Mouse (Mus musculus) heart, adult 2 months (tissue): ENCODE results near the gene Fbxl4. TPM values are rescaled to one million over a fixed set of nuclear protein-coding genes. Genes with fewer than 3 reads are reported as not detected.

Experiments used
- DNase-seq, 2 experiments: peaks; one replicate each; pipeline ENCODE4 v3.0.0; 2021
- H3K27ac ChIP-seq: fragments of 200-600 bp; 2 replicates; pipeline ENCODE4 v1.8.1; 2022
- H3K27me3 ChIP-seq: fragments of 200-500 bp; 2 replicates; pipeline ENCODE4 v1.6.1; 2012; ENCODE audit warnings: mild to moderate bottlenecking, low read length, inconsistent platforms, mixed read lengths; ENCODE audit not compliant: control insufficient read depth, insufficient read depth
- H3K36me3 ChIP-seq: fragments of 200-500 bp; 2 replicates; pipeline ENCODE4 v1.6.1; 2012; ENCODE audit warnings: low read length, inconsistent platforms; ENCODE audit not compliant: control insufficient read depth, insufficient read depth
- H3K4me1 ChIP-seq: fragments of 200-500 bp; 2 replicates; pipeline ENCODE4 v1.6.1; 2011; ENCODE audit warnings: low read length; ENCODE audit not compliant: control insufficient read depth, insufficient read depth
- H3K4me3 ChIP-seq: fragments of 200-600 bp; 2 replicates; pipeline ENCODE4 v1.8.1; 2022
- H3K79me2 ChIP-seq: fragments of 200-500 bp; replicated peaks from 2 replicates; pipeline ENCODE4 v1.6.1; 2012; ENCODE audit warnings: mild to moderate bottlenecking, inconsistent platforms, low read length, moderate library complexity, mixed read lengths; ENCODE audit not compliant: control insufficient read depth, insufficient read depth
- H3K9ac ChIP-seq: fragments of 200-500 bp; 2 replicates; pipeline ENCODE4 v1.6.1; 2012; ENCODE audit warnings: low read depth, mild to moderate bottlenecking, control low read depth, inconsistent platforms, low read length, mixed read lengths
- CTCF ChIP-seq: fragments of 200-600 bp; IDR thresholded peaks from 2 replicates; pipeline ENCODE4 v1.8.1; 2022; ENCODE audit warnings: antibody characterized with exemption, mild to moderate bottlenecking, moderate library complexity
- EP300 ChIP-seq: fragments of 200-500 bp; IDR thresholded peaks from 2 replicates; pipeline ENCODE4 v1.6.1; 2011; ENCODE audit warnings: low read depth, low read length, control low read depth; ENCODE audit not compliant: insufficient read depth
- POLR2A ChIP-seq: fragments of 200-500 bp; IDR thresholded peaks from 2 replicates; pipeline ENCODE4 v1.6.1; 2011; ENCODE audit warnings: mild to moderate bottlenecking, low read depth, low read length, control low read depth; ENCODE audit not compliant: insufficient read depth
- WGBS: fragments of 180-500 bp; shearing (Covaris S2); methylation state at CpG from one replicate; pipeline ENCODE4 v1.1.7; 2018; 5-methylcytosine and 5-hydroxymethylcytosine counted together
- intact Hi-C: fragments of 180-260 bp; cut with DNase I; formaldehyde crosslinking; loops from one replicate; pipeline ENCODE4 v1.15.1; 2025
- polyA plus RNA-seq: library from polyadenylated mRNA; depleted of rRNA; stranded (reverse); fragments of >200 nt; gene quantifications from 2 replicates; pipeline ENCODE4 v1.2.3, GENCODE M21; 2012
- total RNA-seq, 2 experiments: library from RNA; stranded (reverse); gene quantifications; 2 replicates each; pipeline ENCODE4 v1.2.3; 2021

The Fbxl4 gene
- total and polyA plus RNA-seq, 3 experiments = 9.5 to 10.6 (median 9.6) TPM

DNA sequence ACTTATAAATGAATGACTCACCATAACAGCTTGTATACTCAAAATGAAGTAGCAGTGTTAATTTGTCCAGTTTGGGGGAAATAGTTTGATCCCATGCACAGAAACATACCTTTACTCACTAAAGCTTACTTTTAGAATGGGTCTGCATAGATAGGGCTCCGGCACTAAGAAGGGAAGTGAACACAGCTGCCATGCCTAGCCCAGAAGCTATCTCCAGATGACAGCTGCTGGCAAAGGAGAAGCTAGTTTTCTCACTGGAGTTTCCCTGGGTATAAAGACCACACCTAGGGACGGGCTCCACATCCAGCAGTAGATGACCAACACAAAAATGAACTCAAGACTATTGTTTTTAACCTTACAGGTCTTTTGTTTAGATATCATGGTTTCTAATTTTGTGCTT is 38.1 kb downstream of the Fbxl4 start:
- 67% methylated on average over 2 of the region's 2 CpGs for WGBS
- Histone ChIP-seq H3K4me3 (no peak overlapping the region), H3K27me3 (no peaks in the 10 kb centered on the region), H3K36me3 (no peaks in the 10 kb centered on the region; the same call in 1 of the 2 replicates), H3K27ac (no peak overlapping the region), H3K9ac (no peak overlapping the region), H3K79me2 (no peaks in the 10 kb centered on the region), H3K4me1 (no peaks in the 10 kb centered on the region)
- TF ChIP-seq CTCF (no peak), EP300 (no peak), POLR2A (no peak)
- intact Hi-C loops = no loop called here
- no peak for DNase-seq

DNA sequence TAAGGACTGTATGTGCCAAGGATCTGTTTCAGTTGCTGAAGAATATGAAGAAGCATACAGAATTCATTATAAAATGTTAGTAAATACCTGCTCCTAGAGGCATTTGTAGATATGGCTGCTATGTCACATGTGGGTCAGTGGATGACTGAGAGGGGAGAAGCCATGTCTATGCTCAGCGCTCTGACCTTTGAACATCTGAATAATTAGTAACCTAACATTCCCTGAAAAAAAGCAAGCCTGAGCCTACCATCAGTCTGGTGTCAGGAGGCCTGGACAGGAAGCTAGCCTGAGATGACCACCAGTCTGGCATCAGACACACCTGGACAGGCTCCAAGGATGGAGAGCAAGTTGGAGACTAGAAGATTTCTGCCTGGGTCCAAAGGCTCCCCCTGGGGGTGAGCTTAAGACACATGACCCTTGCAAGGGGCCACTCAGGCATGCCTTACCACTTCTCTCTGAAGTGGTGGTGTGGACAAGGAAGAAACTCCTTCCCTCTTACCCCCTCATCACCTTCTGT is 39.2 kb downstream of the Fbxl4 start:
- Histone ChIP-seq H3K79me2 (no peaks in the 10 kb centered on the region), H3K9ac (no peak overlapping the region), H3K36me3 (no peaks in the 10 kb centered on the region; the same call in 1 of the 2 replicates), H3K4me3 (no peak overlapping the region), H3K27ac (no peak overlapping the region), H3K4me1 (no peaks in the 10 kb centered on the region), H3K27me3 (no peaks in the 10 kb centered on the region)
- DNase-seq = no peak
- intact Hi-C loops = no loop called here
- WGBS = 100% methylated on average over 1 of the region's 1 CpGs
- TF ChIP-seq EP300 = no peak
- TF ChIP-seq POLR2A = no peak
- TF ChIP-seq CTCF = no peak

DNA sequence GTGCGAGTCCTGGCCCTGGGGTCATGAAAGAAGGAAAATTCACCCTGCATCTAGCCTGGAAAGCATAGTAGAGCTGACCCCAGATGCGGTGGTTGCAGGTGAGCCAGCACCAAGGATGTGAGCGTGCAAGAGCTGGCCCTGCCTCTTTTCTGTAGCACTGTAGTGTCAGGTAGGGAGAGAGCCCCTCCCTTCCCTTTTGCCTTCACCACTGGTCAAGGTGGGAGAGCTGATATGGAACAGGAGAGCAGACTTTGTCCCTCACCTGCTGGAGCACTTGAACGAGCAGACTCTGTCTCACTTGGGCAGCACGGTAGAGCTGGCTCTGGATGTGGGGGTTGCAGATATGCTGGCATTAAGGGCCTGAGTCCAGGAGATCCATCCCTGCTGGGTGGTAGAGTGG is 39.7 kb downstream of the Fbxl4 start:
- intact Hi-C loops = no loop called here
- no peak for DNase-seq
- no peaks in the 10 kb centered on the region for H3K4me1 ChIP-seq
- H3K36me3 ChIP-seq = no peaks in the 10 kb centered on the region; the same call in 1 of the 2 replicates
- 97% methylated on average over 5 of the region's 5 CpGs for WGBS
- no peak overlapping the region for H3K27ac ChIP-seq
- H3K79me2 ChIP-seq = no peaks in the 10 kb centered on the region
- H3K27me3 ChIP-seq = no peaks in the 10 kb centered on the region
- H3K9ac ChIP-seq = no peak overlapping the region
- no peak overlapping the region for H3K4me3 ChIP-seq
- TF ChIP-seq CTCF (no peak), POLR2A (no peak), EP300 (no peak)

DNA sequence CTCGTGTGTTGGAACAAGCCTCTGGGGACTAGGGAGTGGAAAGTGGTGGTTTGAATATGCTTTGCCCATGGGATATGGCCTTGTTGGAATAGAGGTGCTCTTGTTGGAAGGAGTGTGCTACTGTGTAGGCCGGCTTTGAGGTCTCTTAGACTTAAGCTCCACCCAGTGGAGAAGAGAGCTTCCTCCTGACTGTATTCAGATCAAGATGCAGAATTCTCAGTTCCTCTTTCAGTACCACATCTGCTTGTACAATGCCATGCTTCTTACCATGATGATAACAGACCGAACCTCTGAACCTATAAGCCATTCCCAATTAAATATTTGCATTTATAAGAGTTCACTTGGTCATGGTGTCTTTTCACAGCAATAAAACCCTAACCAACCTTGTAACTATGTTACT is 44.7 kb downstream of the Fbxl4 start:
- WGBS = 88% methylated on average over 3 of the region's 3 CpGs
- TF ChIP-seq CTCF (peak; percentile 15; the same call in 1 of the 2 replicates), POLR2A (no peak), EP300 (no peak)
- H3K4me1 ChIP-seq = no peaks in the 10 kb centered on the region
- intact Hi-C loops = loop anchor here (5.0 kb wide), 1 partner anchor 45 kb away; the partner anchor contains the start of gene Fbxl4
- no peaks in the 10 kb centered on the region for H3K36me3 ChIP-seq
- no peaks in the 10 kb centered on the region for H3K27me3 ChIP-seq
- no peak overlapping the region for H3K4me3 ChIP-seq
- no peaks in the 10 kb centered on the region for H3K79me2 ChIP-seq
- no peak for DNase-seq
- H3K27ac ChIP-seq = no peak overlapping the region
- no peak overlapping the region for H3K9ac ChIP-seq

DNA sequence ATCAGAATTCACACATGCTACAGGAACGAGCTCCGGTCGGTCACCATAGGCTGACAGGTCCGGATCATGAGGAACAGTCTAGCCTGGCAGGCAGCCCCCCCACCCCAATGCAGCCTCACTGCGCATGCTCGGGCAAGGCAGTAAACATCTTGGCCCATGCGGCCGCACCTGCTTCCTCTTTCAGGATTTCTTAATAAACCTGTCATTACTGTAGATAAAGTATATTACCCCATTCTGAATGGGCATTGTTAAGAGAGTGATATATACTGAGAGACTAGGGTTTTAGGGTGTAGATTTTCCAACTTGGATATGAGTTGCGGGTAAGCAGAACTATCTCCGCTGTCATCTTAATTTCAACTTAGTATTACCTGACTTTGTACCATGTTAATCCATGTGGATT is 45.6 kb downstream of the Fbxl4 start:
- H3K9ac ChIP-seq = no peak overlapping the region
- H3K4me1 ChIP-seq = no peaks in the 10 kb centered on the region
- no peak for TF ChIP-seq EP300
- H3K4me3 ChIP-seq = no peak overlapping the region
- no peak for DNase-seq
- no peaks in the 10 kb centered on the region for H3K79me2 ChIP-seq
- intact Hi-C loops = loop anchor here (5.0 kb wide), 1 partner anchor 46 kb away; the partner anchor contains the start of gene Fbxl4
- H3K36me3 ChIP-seq = no peaks in the 10 kb centered on the region
- H3K27ac ChIP-seq = no peak overlapping the region
- no peaks in the 10 kb centered on the region for H3K27me3 ChIP-seq
- WGBS = 97% methylated on average over 10 of the region's 10 CpGs

DNA sequence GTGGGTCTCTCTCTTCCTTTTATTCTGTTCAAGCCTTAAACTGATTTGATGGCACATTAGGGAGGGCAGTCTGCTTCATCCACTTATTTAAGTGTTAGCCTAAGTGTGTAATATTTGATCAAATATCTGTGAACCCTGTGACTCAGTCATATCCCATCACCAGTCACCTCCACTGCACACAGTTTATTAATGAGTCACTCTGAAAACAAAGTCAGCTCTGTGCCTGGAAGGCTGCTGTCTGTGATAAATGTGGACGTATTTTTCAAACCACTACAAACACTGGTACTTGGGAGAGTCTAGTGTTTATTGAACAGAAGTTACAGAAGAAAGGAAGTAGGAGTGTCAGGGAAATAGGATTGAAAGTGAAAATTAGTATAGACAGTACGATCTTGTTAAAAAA is 63.3 kb downstream of the Fbxl4 start:
- no peak for DNase-seq
- TF ChIP-seq CTCF = no peak
- no peak for TF ChIP-seq POLR2A
- TF ChIP-seq EP300 = no peak
- WGBS = 42% methylated on average over 2 of the region's 2 CpGs

More for the DNA sequence above, 63.3 kb downstream of the Fbxl4 start:
- Histone ChIP-seq H3K4me3 (no peak overlapping the region), H3K27ac (no peak overlapping the region), H3K4me1 (no peaks in the 10 kb centered on the region), H3K27me3 (no peaks in the 10 kb centered on the region), H3K36me3 (no peaks in the 10 kb centered on the region; the same call in 1 of the 2 replicates), H3K9ac (no peak overlapping the region), H3K79me2 (no peaks in the 10 kb centered on the region)
- intact Hi-C loops = no loop called here
